ENCODE assay signal across 7 mouse cellular contexts in genomic region chr2:105674875-105675729, GRCm38 (mm10). TPM values are rescaled to one million over a fixed set of nuclear protein-coding genes. Genes with fewer than 3 reads are reported as not detected.
DNase-seq lines count a peak whose midpoint lies in the region; ATAC-seq lines count a peak whose summit lies in the region.

No protein-coding gene starts in this region.

- H3K4me1 ChIP-seq in forebrain, embryonic 14.5 days (ENCODE audit: control insufficient read depth, insufficient read depth, low read length), result peaks cover 21% of the 10 kb centered on the region
- H3K4me1 ChIP-seq in hindbrain, embryonic 13.5 days (replicated peaks), result peaks cover 38% of the 10 kb centered on the region

- H3K4me2 ChIP-seq in forebrain, embryonic 14.5 days (ENCODE audit: low read length), result peak overlapping the region; percentile 66
- H3K4me2 ChIP-seq in hindbrain, embryonic 13.5 days, result peak overlapping the region; percentile 58

- under 1% methylated on average over 49 of the region's 49 CpGs for WGBS in forebrain, embryonic 14.5 days
- under 1% methylated on average over 49 of the region's 49 CpGs for WGBS in hindbrain, embryonic 13.5 days

- peaks cover 29% of the 10 kb centered on the region for H3K27me3 ChIP-seq in forebrain, embryonic 14.5 days (replicated peaks; ENCODE audit: control insufficient read depth, insufficient read depth, low read length)
- H3K27me3 ChIP-seq in hindbrain, embryonic 13.5 days, result peaks cover 92% of the 10 kb centered on the region

- H3K27ac ChIP-seq in forebrain, embryonic 14.5 days (ENCODE audit: low read depth, low read length), result peak overlapping the region; percentile 91
- peak overlapping the region; percentile 80 for H3K27ac ChIP-seq in hindbrain, embryonic 13.5 days

- peak overlapping the region; percentile 96 for H3K9ac ChIP-seq in forebrain, embryonic 14.5 days (ENCODE audit: low read length)
- peak overlapping the region; percentile 83 for H3K9ac ChIP-seq in hindbrain, embryonic 13.5 days

- peak overlapping the region; percentile 67 for H3K4me3 ChIP-seq in forebrain, embryonic 14.5 days (ENCODE audit: low read depth, low read length)
- H3K4me3 ChIP-seq in hindbrain, embryonic 13.5 days, result peak overlapping the region; percentile 51

- DNase-seq in R1 (ENCODE audit: low read depth, low spot score), result peak; percentile 84
- peak; percentile 24 for DNase-seq in c-Kit-positive CD71-positive TER-119-positive erythroid progenitor cells, embryonic 14.5 days (ENCODE audit: low spot score)
- peak; percentile 98 for DNase-seq in forebrain, embryonic 14.5 days (ENCODE audit: low spot score)
- DNase-seq in left cerebral cortex, adult 8-10 months (ENCODE audit: low spot score in 2 of 2), result peak; percentile 63 to 81
- peak; percentile 72 to 73 for DNase-seq in right cerebral cortex, postnatal 36 days (ENCODE audit: low spot score in 2 of 2)

- no peaks in the 10 kb centered on the region for H3K9me3 ChIP-seq in forebrain, embryonic 14.5 days (replicated peaks; ENCODE audit: control insufficient read depth, low read length)
- H3K9me3 ChIP-seq in hindbrain, embryonic 13.5 days, result no peaks in the 10 kb centered on the region

- no peaks in the 10 kb centered on the region for H3K36me3 ChIP-seq in forebrain, embryonic 14.5 days (ENCODE audit: control insufficient read depth, insufficient read depth, low read length)
- no peaks in the 10 kb centered on the region for H3K36me3 ChIP-seq in hindbrain, embryonic 13.5 days

- peak; percentile 87 for ATAC-seq in forebrain, embryonic 14.5 days
- ATAC-seq in hindbrain, embryonic 13.5 days (ENCODE audit: low FRiP score), result peak; percentile 86
- peak; percentile 66 for ATAC-seq in megakaryocyte, adult 5-6 weeks (ENCODE audit: poor library complexity, severe bottlenecking)

RNA-seq across cellular contexts. Expression of gene Pax6, which starts 6.4 kb away (rescaled TPM):
- polyA plus RNA-seq in forebrain, embryonic 14.5 days (2014; fragmentation: Nextera tagmentation; extraction: Ambion mirVana), result 44.5 and 51.8 TPM in 2 replicates
- polyA plus RNA-seq in hindbrain, embryonic 13.5 days (2015; fragmentation: Nextera tagmentation; extraction: Ambion mirVana), result 26.4 and 29.8 TPM in 2 replicates
- 10 to 100 TPM in 3 of 4 experiments, 1 to 10 TPM in 1; 9.3 to 12.0 (median 11.3) TPM for total RNA-seq in left cerebral cortex, adult 8-10 months (2022)
- total RNA-seq in megakaryocyte, adult 5-6 weeks (2015), result not detected in 2 replicates
- total RNA-seq in megakaryocyte, adult 5-6 weeks (2017), result not detected in 2 replicates

Comparison
In these comparisons a context has a peak if more than half of its experiments do, and no peak if none do; other contexts are left out.
1. Peak in every context shown above with its lines: DNase-seq, ATAC-seq, H3K4me3 ChIP-seq and H3K27ac ChIP-seq.
2. DNase-seq: peak in every context shown above with its lines; median percentile 98 in forebrain, embryonic 14.5 days; 84 in R1; 72 in right cerebral cortex, postnatal 36 days; 72 in left cerebral cortex, adult 8-10 months; 24 in c-Kit-positive CD71-positive TER-119-positive erythroid progenitor cells, embryonic 14.5 days.
3. RNA of gene Pax6, which starts 6.4 kb away (total RNA-seq): 9.3 to 12.0 TPM in left cerebral cortex, adult 8-10 months; not detected in megakaryocyte, adult 5-6 weeks; every median in the first group is over 10 times any median in the second.